Mouse (Mus musculus) lung, embryonic 15.5 days (tissue): ENCODE measurements around the gene Gm11639. TPM values are rescaled to one million over a fixed set of nuclear protein-coding genes. Genes with fewer than 3 reads are reported as not detected.

Experiments
- ATAC-seq: fragments of 200-750 bp; cut with Nextera tagmentation; 2 replicates; pipeline ENCODE4 v1.8.0; 2017; ENCODE audit warnings: moderate number of reproducible peaks, borderline replicate concordance; ENCODE audit not compliant: low FRiP score, low TSS enrichment; ENCODE audit errors: extremely low read depth
- H3K27ac ChIP-seq: fragments of 300-500 bp; sonication (generic); 2 replicates; pipeline ENCODE4 v1.5.1; 2015; ENCODE audit warnings: moderate library complexity, mild to moderate bottlenecking, inconsistent platforms
- H3K27me3 ChIP-seq: fragments of 300-500 bp; sonication (generic); 2 replicates; pipeline ENCODE4 v1.6.1; 2015; ENCODE audit warnings: inconsistent platforms
- H3K36me3 ChIP-seq: fragments of 300-500 bp; sonication (generic); 2 replicates; pipeline ENCODE4 v1.6.1; 2015; ENCODE audit warnings: inconsistent platforms
- H3K4me1 ChIP-seq: fragments of 300-500 bp; sonication (generic); 2 replicates; pipeline ENCODE4 v1.6.1; 2015; ENCODE audit warnings: inconsistent platforms
- H3K4me2 ChIP-seq: fragments of 300-500 bp; sonication (generic); 2 replicates; pipeline ENCODE4 v1.6.1; 2015; ENCODE audit warnings: inconsistent platforms, mild to moderate bottlenecking, moderate library complexity
- H3K4me3 ChIP-seq: fragments of 300-500 bp; sonication (generic); 2 replicates; pipeline ENCODE4 v1.5.1; 2015; ENCODE audit warnings: mild to moderate bottlenecking, inconsistent platforms
- H3K9ac ChIP-seq: fragments of 300-500 bp; sonication (generic); 2 replicates; pipeline ENCODE4 v1.6.1; 2015; ENCODE audit warnings: inconsistent platforms
- H3K9me3 ChIP-seq: fragments of 300-500 bp; sonication (generic); 2 replicates; pipeline ENCODE4 v1.6.1; 2016; ENCODE audit warnings: inconsistent platforms
- WGBS: fragments of 180-500 bp; shearing (Covaris S2); methylation state at CpG from one replicate; pipeline ENCODE4 v1.1.7; 2015; 5-methylcytosine and 5-hydroxymethylcytosine counted together
- polyA plus RNA-seq: library from polyadenylated mRNA; unstranded; fragments of >200 nt; fragmentation: Nextera tagmentation; extraction: Ambion mirVana; gene quantifications from 2 replicates; pipeline ENCODE4 v1.2.1, GENCODE M21; 2015

The Gm11639 gene
- polyA plus RNA-seq, 1 experiment from 2014 or later = not detected

GRCm38 (mm10) chr11:105158047-105158446 is 472.5 kb downstream of the Gm11639 start:
- Histone ChIP-seq H3K27ac (no peak overlapping the region), H3K4me3 (no peak overlapping the region), H3K4me2 (no peak overlapping the region), H3K9me3 (no peaks in the 10 kb centered on the region), H3K4me1 (peaks cover 12% of the 10 kb centered on the region), H3K27me3 (no peaks in the 10 kb centered on the region), H3K9ac (no peak overlapping the region), H3K36me3 (no peaks in the 10 kb centered on the region)
- no peak for ATAC-seq

- Histone ChIP-seq H3K4me1 (no peaks in the 10 kb centered on the region), H3K9ac (no peak overlapping the region), H3K27ac (no peak overlapping the region), H3K27me3 (no peaks in the 10 kb centered on the region), H3K36me3 (no peaks in the 10 kb centered on the region), H3K9me3 (0 out of 2 replicates have a peak, but pooled peaks cover 4% of the 10 kb centered on the region), H3K4me2 (no peak overlapping the region), H3K4me3 (no peak overlapping the region)
- 47% methylated on average over 6 of the region's 6 CpGs for WGBS
- ATAC-seq = no peak
These were observed 474.3 kb downstream of the Gm11639 start for GRCm38 (mm10) chr11:105159673-105160360.

- 89% methylated on average over 2 of the region's 2 CpGs for WGBS
- ATAC-seq = no peak
- no peaks in the 10 kb centered on the region for H3K4me1 ChIP-seq
These were observed 475.9 kb downstream of the Gm11639 start for GRCm38 (mm10) chr11:105161411-105161810.

DNA sequence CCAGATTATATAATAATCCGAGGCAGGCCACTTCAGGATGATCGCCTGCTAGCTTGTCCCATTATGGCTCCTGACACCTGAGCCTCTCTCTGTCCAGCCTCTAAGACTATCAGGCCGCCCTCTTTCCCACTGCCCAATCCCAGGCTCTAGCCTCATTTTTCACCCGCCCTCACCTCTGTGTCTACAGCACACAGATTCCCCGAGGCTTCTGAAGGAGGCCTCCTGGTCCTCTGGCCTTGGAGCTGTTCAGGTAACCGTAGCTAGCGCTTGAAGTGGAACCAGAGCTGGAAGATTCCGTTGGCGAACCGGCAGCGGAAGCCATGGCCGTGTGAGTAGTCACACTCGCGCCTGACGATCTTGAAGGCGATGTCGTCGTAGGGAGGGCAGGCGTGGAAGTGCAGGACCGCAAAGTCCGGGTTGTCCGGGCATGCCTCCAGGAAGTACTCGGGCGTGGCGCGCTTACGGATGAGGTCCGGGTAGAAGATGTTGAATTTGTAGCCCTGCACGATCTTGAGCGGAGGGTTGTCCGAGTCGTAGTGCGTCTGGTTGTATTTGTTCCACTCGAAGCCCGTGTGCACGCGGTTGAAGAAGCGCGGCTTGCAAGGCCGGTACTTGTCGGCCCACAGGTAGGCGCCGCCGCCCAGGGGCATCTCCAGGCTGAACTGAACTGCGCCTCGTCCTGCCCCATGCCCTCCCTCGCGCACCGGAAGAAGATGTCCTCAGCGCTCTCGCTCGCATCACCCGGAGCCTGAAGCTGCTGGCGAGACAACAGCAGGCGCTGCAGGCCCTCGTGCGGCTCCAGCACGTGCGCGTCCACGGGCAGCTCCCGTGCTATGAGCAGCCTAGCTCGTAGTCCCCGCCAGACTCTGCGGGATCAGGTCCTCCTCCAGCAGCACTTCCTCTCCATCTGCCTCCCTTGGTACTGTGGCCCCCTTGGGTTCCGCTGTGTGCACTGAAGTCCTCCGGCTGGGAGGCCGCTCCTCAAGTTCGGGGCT is 479.3 kb downstream of the Gm11639 start:
- 75% methylated on average over 69 of the region's 69 CpGs for WGBS
- Histone ChIP-seq H3K36me3 (no peaks in the 10 kb centered on the region), H3K4me2 (no peak overlapping the region)

More at GRCm38 (mm10) chr11:105161411-105161810, 475.9 kb downstream of the Gm11639 start:
- Histone ChIP-seq H3K36me3 (no peaks in the 10 kb centered on the region), H3K27me3 (no peaks in the 10 kb centered on the region), H3K4me3 (no peak overlapping the region), H3K27ac (no peak overlapping the region), H3K9ac (no peak overlapping the region), H3K9me3 (0 out of 2 replicates have a peak, but pooled peaks cover 6% of the 10 kb centered on the region), H3K4me2 (no peak overlapping the region)

DNA sequence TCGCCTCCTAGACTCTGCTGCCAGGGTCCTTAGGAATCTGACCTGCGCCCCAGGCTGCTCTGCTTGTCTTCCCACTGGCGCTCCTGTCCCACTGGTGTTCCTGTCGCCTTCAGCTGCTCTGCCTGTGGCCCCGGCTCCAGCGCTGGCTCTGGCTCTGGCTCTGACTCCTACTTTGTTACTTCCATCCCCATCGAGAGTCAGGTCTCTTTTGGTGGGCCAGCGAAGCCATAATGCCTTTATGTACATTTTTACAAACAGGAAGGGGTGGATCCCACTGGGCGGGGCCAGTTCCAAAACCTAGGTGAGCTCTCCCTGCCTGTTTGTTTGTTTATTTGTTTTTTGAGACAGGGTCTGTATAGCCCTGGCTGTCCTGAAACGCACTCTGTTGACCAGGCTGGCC is 481.3 kb downstream of the Gm11639 start:
- 86% methylated on average over 10 of the region's 10 CpGs for WGBS
- Histone ChIP-seq H3K9ac (no peak overlapping the region), H3K27ac (no peak overlapping the region), H3K4me1 (no peaks in the 10 kb centered on the region), H3K4me3 (no peak overlapping the region), H3K27me3 (no peaks in the 10 kb centered on the region), H3K36me3 (no peaks in the 10 kb centered on the region), H3K4me2 (no peak overlapping the region), H3K9me3 (0 out of 2 replicates have a peak, but pooled peaks cover 6% of the 10 kb centered on the region)
- ATAC-seq = no peak

More for the DNA sequence above, 479.3 kb downstream of the Gm11639 start:
- Histone ChIP-seq H3K9ac (no peak overlapping the region), H3K9me3 (0 out of 2 replicates have a peak, but pooled peaks cover 6% of the 10 kb centered on the region), H3K4me1 (no peaks in the 10 kb centered on the region), H3K27me3 (no peaks in the 10 kb centered on the region), H3K27ac (no peak overlapping the region), H3K4me3 (no peak overlapping the region)
- no peak for ATAC-seq

Other genes starting within 250 kb of the Gm11639 start
- gene Kansl1, start 216.8 kb upstream of the Gm11639 start, polyA plus RNA-seq = 18.6 and 19.2 TPM in 2 replicates
- gene Cdc27, start 135.1 kb upstream of the Gm11639 start, polyA plus RNA-seq = 40.5 and 41.3 TPM in 2 replicates
- 69.5 and 133 TPM in 2 replicates for gene Myl4, start 135.0 kb upstream of the Gm11639 start, polyA plus RNA-seq
- gene Itgb3, start 77.7 kb upstream of the Gm11639 start, polyA plus RNA-seq = 4.4 TPM in 2 replicates